Mouse (Mus musculus) T-helper 17 cell (primary cell): ENCODE results near the gene Gm10644.
"Not testable (repeated sequence)": the region's sequence is repeated elsewhere in the genome, so short reads cannot be mapped to it uniquely, and the experiment has no call there.

Experiments used
- in situ Hi-C, 2 experiments: fragments of 300-600 bp; cut with MboI, MseI; formaldehyde crosslinking; loops; 1 replicate in 1 of 2; 2 replicates in 1 of 2; pipeline ENCODE4 v1.15.1; 2025; ENCODE audit warnings: high pct_unique_total_duplicates in 2 of 2

Gene Gm10644

GRCm38 (mm10) chr8:83955106-83955957 lies at the start of gene Gm10644, which contains the start of gene Asf1b:
Gm10644 (minus strand) TSS chr8:83955205.
Asf1b (plus strand) TSS chr8:83955507.
- in situ Hi-C loops, result loop anchor here in 1 of 2 experiments (5.0 kb wide), 1 partner anchor 173 kb away; no protein-coding TSS in a partner anchor

GRCm38 (mm10) chr8:84004533-84005201 lies 49.7 kb upstream of the Gm10644 start:
- in situ Hi-C loops, result loop anchor here in 1 of 2 experiments (5.0 kb wide), 1 partner anchor 107 kb away; no protein-coding TSS in a partner anchor

- in situ Hi-C loops, result loop anchor here in 1 of 2 experiments (5.0 kb wide), 1 partner anchor 106 kb away; no protein-coding TSS in a partner anchor
These were observed 48.7 kb upstream of the Gm10644 start for GRCm38 (mm10) chr8:84003612-84004246.

- in situ Hi-C loops, result loop anchor here in 1 of 2 experiments (5.0 kb wide), 1 partner anchor 106 kb away; no protein-coding TSS in a partner anchor
These were observed 48.1 kb upstream of the Gm10644 start for GRCm38 (mm10) chr8:84002957-84003611.

- in situ Hi-C loops, result loop anchor here in 1 of 2 experiments (5.0 kb wide), 1 partner anchor 104 kb away; no protein-coding TSS in a partner anchor
These were observed 46.4 kb upstream of the Gm10644 start, which contains the start of gene 1700067K01Rik for GRCm38 (mm10) chr8:84001281-84002000. 1700067K01Rik (plus strand) TSS chr8:84001502.

- in situ Hi-C loops, result loop anchor here in 1 of 2 experiments (5.0 kb wide), 1 partner anchor 103 kb away; no protein-coding TSS in a partner anchor
These were observed 44.8 kb upstream of the Gm10644 start for GRCm38 (mm10) chr8:83999825-84000224.

- in situ Hi-C loops, result no loop called here
These were observed 44.2 kb upstream of the Gm10644 start for GRCm38 (mm10) chr8:83999057-83999705.

- in situ Hi-C loops, result no loop called here
These were observed 43.4 kb upstream of the Gm10644 start for GRCm38 (mm10) chr8:83998231-83999056.

- in situ Hi-C loops, result no loop called here
These were observed 42.6 kb upstream of the Gm10644 start, which contains the start of gene Samd1 for GRCm38 (mm10) chr8:83997511-83998141. Samd1 (plus strand) TSS chr8:83997672.

- in situ Hi-C loops, result no loop called here
These were observed 41.8 kb upstream of the Gm10644 start for GRCm38 (mm10) chr8:83996567-83997505.

GRCm38 (mm10) chr8:83995973-83996372 lies 41.0 kb upstream of the Gm10644 start:
- in situ Hi-C loops, result no loop called here

GRCm38 (mm10) chr8:83994030-83994429 lies 39.0 kb upstream of the Gm10644 start:
- in situ Hi-C loops, result no loop called here

GRCm38 (mm10) chr8:83992488-83992887 lies 37.5 kb upstream of the Gm10644 start:
- in situ Hi-C loops, result no loop called here

GRCm38 (mm10) chr8:83990170-83990569 lies 35.2 kb upstream of the Gm10644 start:
- in situ Hi-C loops, result no loop called here

GRCm38 (mm10) chr8:83989243-83989642 lies 34.2 kb upstream of the Gm10644 start:
- in situ Hi-C loops, result no loop called here

- in situ Hi-C loops, result not testable (repeated sequence)
These were observed 28.2 kb upstream of the Gm10644 start for GRCm38 (mm10) chr8:83983222-83983621.

GRCm38 (mm10) chr8:83982449-83982848 lies 27.4 kb upstream of the Gm10644 start:
- in situ Hi-C loops, result no loop called here
